Mouse (Mus musculus): Measurements from ENCODE around the gene Tanc1.

- TF ChIP-seq GATA1 (IDR thresholded peaks at IDR 0.05; ENCODE audit: borderline replicate concordance, low read length) (no peak), FLI1 (IDR thresholded peaks at IDR 0.05; ENCODE audit: low read length) (no peak)
Observed at GRCm38 (mm10) chr2:59697722-59698634, 86.1 kb downstream of the Tanc1 start.
